Mouse (Mus musculus): ENCODE data around the gene Ush1g.

The Ush1g gene

DNA sequence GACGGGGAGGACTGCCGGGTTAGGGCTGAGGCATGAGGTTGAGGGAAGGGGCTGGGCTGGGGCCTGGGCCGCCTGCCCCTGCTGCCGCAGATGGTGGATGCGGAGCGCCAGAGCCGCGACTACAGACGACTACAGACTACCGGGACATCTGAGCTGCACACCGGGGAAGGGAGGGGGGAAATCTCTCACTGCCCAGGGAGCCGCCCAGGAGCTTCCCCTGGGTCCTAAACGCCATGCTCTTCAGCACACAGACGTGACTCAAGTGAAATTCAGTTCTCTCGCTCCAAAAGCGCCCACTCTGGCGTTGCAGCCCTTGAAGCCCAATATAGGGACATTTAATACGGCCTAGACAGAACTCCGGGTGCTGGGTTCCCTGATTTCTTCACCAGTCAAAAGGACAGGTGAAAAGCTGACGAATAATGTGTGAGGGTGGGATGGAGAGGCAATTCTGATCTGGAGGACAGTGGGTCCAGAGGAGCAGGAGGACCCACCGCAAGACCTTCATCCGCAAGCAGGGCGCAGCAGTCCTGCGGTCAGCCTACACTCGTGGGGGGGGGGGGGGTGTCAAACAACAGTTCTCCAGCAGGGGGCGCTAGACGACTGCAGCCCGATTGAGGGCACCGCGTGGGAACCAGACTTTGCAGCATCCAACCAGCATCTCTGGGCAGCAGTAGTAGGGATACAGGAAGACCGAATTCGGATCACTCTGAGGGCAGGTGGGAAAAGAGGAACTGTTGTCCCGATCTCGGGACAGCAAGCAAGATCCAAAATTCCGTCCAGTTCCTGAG lies at the start of gene Ush1g:
Gene Ush1g, minus strand, starts transcription at position 136 of the 788 bp plus-strand sequence.
- DNase-seq: peak in 1 of 2 experiments; percentile 38

DNA sequence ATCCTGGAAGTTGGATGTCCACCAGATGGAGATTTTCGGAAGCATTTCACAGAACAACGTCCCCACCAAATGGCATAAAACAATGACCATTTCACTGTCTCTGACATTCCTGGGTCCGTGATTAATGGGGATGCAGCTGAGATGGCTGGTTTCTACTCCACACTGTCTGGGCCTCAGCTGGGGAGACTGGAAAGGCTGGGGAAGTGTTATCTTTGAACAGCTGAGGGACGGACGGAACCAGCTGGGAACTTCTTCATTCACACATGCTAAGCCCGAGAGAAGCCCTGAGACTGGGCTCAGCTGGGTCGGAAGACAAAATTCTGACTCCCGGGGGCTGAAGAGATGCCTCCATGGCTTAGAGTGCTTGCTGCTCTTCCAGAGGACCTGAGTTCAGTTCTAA lies 49.5 kb upstream of the Ush1g start:
- DNase-seq: no peak

GRCm38 (mm10) chr11:115370368-115370767 lies 48.5 kb upstream of the Ush1g start:
- no peak for DNase-seq

DNA sequence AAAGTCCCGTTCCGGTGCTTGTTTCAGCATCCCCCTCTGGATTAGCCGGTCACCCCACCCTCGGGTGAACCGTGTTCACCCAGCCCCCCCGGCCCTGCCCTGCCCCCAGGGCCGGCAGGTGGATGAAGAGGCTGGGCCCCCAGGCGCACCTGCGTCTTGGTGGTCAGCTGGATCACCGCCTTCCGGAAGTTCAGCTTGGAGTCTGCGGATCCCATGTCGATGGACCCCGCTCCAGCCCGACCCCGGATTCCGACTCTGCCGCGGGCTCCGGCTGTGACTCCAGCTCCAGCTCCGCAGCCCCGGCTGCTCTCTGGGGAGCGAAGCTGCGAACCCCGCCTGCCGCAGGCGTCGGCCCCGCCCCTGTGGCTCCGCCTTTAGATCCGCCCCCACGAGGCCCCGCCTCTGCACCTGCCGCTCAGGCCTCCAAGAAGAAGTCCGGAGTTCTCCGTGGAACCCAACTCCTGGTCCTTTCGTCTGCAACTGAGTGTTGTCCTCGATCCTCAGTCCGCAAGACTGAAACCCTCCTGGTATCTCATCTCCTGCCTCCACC lies 45.6 kb upstream of the Ush1g start, which contains the start of gene Hid1:
Gene Hid1, minus strand, starts transcription at position 362 of the 550 bp plus-strand sequence.
- peak; percentile 67 to 82 for DNase-seq

DNA sequence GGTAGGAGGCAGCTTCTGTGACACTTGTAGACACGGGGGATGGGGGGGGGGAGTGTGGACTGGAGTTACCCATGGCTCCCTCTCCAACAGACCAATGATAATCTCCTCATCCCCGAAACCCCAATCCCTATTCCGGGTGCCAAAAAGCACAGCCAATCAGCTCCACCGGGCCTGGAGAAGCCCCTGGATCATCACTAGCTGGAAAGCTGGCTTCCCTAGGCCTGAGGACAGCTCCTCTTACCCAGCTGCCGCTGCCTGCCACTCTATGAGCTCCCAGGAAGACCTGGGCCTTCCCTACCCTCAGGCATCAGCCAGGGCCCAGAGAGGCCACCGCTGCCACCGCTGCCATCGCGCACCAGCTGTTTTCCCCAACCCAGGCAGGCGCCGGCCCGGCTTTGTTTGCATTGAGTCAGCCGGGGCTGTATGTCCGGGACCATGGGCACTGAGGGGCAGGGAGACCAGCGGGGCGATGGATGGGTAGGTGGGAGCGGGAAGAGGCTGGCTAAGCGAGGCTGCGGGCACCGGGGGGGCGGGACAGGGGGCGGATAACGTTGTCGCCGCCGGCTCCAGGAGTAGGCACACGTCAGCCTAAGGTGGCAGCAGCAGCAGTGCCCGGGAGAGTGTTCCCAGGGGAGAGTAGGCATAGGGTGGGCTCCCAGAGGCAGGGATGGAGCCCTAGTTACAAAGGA lies 45.0 kb upstream of the Ush1g start:
- DNase-seq: no peak

- DNase-seq: no peak
Measured at GRCm38 (mm10) chr11:115366039-115366705, 44.3 kb upstream of the Ush1g start.

DNA sequence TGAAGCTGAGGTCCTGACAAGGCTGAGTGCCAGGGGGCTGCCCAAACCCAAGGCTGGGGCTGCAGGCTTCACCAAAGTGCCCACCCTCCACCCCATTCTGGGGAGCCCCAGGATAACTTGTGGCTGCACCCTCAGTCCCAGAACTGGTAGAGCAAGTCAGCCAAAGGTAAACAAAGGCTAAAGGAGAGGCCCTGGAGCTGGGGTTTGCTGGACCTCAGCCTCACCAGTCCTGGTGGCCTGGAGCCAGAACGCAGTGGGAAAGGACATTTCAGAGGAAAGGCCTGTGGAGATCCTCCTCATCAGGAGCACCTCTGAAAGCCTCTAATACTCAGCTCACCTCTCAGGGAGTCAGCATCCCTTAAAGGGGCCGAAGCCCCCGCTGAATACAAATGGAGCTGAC lies 42.3 kb upstream of the Ush1g start:
- no peak for DNase-seq

DNA sequence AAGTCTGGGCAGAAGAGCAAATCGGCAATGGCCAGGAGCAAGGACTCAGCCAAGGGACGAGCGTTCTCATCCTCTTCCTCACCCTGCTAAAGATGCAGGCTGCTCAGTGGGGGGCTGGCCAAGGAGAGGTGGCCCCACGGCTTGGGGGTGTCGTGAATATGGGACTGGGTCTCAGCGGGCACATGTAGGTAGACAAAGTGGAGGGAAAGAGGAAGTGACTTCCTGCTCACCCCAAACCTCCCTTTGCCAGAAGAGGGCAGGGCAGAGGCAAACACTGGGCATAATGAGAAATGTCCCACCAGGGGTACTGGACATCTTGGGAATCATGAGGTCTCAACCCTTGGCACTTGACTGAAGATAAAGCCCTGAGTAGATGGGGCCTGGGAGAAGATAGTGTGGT lies 37.9 kb upstream of the Ush1g start:
- no peak for DNase-seq

- DNase-seq: no peak
Measured at GRCm38 (mm10) chr11:115359293-115359692, 37.5 kb upstream of the Ush1g start.

- DNase-seq: peak in 1 of 2 experiments; percentile 71
Measured at GRCm38 (mm10) chr11:115358468-115358867, 36.6 kb upstream of the Ush1g start.

- DNase-seq: peak in 1 of 2 experiments; percentile 56
Measured at GRCm38 (mm10) chr11:115354183-115354582, 32.3 kb upstream of the Ush1g start.

- DNase-seq: no peak
Measured at GRCm38 (mm10) chr11:115353375-115353774, 31.5 kb upstream of the Ush1g start.

GRCm38 (mm10) chr11:115349976-115350375 lies 28.1 kb upstream of the Ush1g start:
- DNase-seq: no peak

DNA sequence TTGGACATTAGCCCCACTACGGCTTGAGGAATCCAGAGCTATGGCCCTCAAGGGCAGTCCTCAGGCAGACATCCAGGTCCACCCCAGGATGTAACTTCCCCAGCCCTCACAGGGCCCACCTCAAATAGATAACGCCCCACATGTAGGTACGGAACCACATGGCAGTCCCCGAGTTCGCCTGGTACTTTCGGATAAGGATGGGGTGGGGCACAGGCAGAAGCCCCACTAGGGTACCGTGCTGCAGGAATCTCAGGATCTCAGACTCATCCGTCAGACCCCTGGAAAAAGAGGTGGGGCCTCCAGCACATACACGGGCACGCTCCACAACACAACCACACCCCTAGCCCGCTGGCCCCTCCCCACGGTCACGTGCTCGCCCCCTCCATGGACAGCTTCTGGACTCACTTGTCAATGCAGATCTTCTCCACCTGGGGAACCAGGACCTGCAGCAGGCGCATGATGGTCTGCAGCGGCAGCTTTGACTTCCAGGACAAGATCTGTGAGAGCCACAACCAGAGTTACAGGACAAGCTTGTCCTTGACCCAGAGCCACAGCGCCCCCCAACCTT lies 26.9 kb upstream of the Ush1g start:
- DNase-seq: no peak

GRCm38 (mm10) chr11:115345515-115345914 lies 23.7 kb upstream of the Ush1g start:
- no peak for DNase-seq

DNA sequence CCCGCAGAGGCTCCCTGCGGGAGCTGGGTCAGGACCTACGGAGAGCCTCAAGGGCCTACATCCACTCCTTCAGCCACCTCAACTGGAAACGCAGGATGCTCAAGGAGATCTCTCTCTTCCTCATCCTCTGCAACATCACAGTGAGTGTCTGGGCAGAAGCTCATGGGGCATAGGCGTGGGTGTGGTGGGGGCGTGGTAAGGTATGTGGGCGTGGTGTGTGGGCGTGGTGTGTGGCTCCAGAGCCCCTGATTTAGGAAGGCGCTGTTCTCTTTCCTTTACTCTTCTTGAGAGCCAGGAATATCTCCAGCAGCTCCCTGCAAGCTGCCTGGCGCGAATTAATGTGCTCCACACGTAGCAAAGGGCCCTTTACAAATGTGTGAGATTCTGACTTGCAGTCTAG lies 23.1 kb upstream of the Ush1g start:
- DNase-seq: no peak

GRCm38 (mm10) chr11:115341866-115342265 lies 20.0 kb upstream of the Ush1g start:
- DNase-seq: no peak

- no peak for DNase-seq
Measured at GRCm38 (mm10) chr11:115341246-115341645, 19.4 kb upstream of the Ush1g start.

DNA sequence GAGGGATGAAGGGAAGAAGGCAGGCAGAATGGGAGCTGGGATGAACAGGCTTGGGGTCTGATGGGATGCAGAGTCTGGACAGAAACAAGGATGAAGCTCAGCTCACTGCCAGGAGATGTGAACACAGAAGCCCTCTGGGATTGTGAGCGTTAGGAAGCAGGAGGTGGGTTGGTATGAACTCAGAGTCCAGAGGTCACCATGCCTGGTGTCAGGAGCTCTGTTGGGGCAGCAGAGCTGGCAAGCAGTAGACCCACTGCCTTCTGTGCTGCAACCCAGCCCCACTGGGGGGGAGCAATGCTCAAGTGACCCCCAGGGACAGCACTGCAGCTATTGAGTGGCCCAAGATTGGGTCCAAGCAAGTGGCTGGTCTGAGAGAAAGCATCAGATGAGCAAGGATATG lies 16.0 kb upstream of the Ush1g start:
- no peak for DNase-seq

GRCm38 (mm10) chr11:115337350-115337749 lies 15.5 kb upstream of the Ush1g start:
- no peak for DNase-seq

GRCm38 (mm10) chr11:115336115-115336514 lies 14.3 kb upstream of the Ush1g start:
- no peak for DNase-seq

- DNase-seq: no peak
Measured at GRCm38 (mm10) chr11:115335223-115335622, 13.4 kb upstream of the Ush1g start.

GRCm38 (mm10) chr11:115334531-115334930 lies 12.7 kb upstream of the Ush1g start, which contains the start of gene Otop3:
Otop3 (plus strand) TSS chr11:115334731.
- DNase-seq: no peak
